Mouse (Mus musculus): ENCODE results near the gene Dmrta1. TPM values are rescaled to one million over a fixed set of nuclear protein-coding genes. Genes with fewer than 3 reads are reported as not detected.
A peak's percentile ranks its signal among the peaks of the same experiment; 100 is the strongest.

The Dmrta1 gene
- polyA plus RNA-seq (2014; fragmentation: Nextera tagmentation; extraction: Ambion mirVana) = 2.0 and 2.3 TPM in 2 replicates

DNA sequence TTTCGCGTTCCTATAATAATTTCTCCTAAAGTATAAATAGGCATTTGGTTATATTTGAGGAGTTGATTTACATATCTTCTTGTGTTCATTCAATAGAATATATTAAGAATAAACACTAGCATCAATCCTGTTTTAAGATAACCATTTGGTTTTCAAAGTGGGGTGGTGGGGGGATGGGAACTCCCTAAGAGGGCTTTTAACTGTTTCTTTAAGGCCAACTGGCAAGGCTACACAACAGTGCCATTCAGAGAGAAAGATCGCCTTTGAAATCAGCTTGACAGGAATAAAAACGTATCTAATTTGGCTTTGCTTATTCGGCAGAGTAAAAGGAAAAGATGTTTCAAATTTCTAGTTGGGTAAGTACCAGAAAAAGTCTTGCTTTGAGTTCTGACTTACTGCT is at the start of gene Dmrta1:
Dmrta1 (plus strand) TSS at position 242 of the 400 bp plus-strand sequence.
- WGBS = 45% methylated on average over 5 of the region's 5 CpGs
- Histone ChIP-seq H3K4me1 (ENCODE audit: control insufficient read depth, insufficient read depth, low read length) (peaks cover 11% of the 10 kb centered on the region; the same call in 1 of the 2 replicates), H3K27ac (ENCODE audit: low read depth, low read length) (no peak within 1 kb of the TSS; the same call in 1 of the 2 replicates), H3K36me3 (ENCODE audit: control insufficient read depth, insufficient read depth, low read length) (no peaks in the 10 kb centered on the region), H3K9ac (ENCODE audit: low read length) (no peak within 1 kb of the TSS), H3K4me2 (no peak within 1 kb of the TSS), H3K9me3 (ENCODE audit: control insufficient read depth, low read length) (no peaks in the 10 kb centered on the region), H3K27me3 (ENCODE audit: control insufficient read depth, insufficient read depth, low read length) (no peaks in the 10 kb centered on the region), H3K4me3 (ENCODE audit: low read depth, low read length) (no peak within 1 kb of the TSS)
- ATAC-seq (ENCODE audit: low FRiP score) = peak; percentile 49; the same call in 1 of the 2 replicates
- DNase-seq (ENCODE audit: low spot score, missing footprints) = no peak

GRCm38 (mm10) chr4:89630374-89631079 is 48.7 kb upstream of the Dmrta1 start:
- Histone ChIP-seq H3K9me3 (ENCODE audit: control insufficient read depth, low read length) (no peaks in the 10 kb centered on the region), H3K9ac (ENCODE audit: low read length) (no peak overlapping the region), H3K27me3 (ENCODE audit: control insufficient read depth, insufficient read depth, low read length) (peaks cover 2% of the 10 kb centered on the region; the same call in 1 of the 2 replicates), H3K36me3 (ENCODE audit: control insufficient read depth, insufficient read depth, low read length) (no peaks in the 10 kb centered on the region), H3K4me2 (no peak overlapping the region), H3K27ac (ENCODE audit: low read depth, low read length) (no peak overlapping the region), H3K4me3 (ENCODE audit: low read depth, low read length) (no peak overlapping the region), H3K4me1 (ENCODE audit: control insufficient read depth, insufficient read depth, low read length) (no peaks in the 10 kb centered on the region)
- ATAC-seq (ENCODE audit: low FRiP score) = no peak
- no peak for DNase-seq (ENCODE audit: low spot score, missing footprints)
- 24% methylated on average over 3 of the region's 3 CpGs for WGBS

DNA sequence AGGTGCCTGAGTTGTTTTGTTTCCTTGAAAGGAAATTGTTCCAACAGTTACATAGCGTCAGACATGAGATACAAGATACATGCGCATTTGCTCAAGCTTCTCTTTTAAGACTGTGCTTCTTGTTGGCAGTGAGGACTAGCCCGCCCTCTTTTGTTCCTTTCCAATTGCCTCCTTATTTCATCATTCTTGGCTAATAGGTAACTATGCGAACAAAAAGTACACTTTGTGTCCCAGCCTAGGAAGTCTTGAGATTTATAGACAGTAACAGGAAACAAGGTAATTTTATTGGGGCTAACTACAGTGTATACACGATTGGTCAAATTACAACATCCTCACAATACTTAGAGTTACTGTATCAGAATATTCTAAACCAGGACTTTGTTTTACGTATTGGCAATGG is 47.7 kb upstream of the Dmrta1 start:
- H3K4me1 ChIP-seq (ENCODE audit: control insufficient read depth, insufficient read depth, low read length) = no peaks in the 10 kb centered on the region
- no peak overlapping the region for H3K4me3 ChIP-seq (ENCODE audit: low read depth, low read length)
- no peak overlapping the region for H3K27ac ChIP-seq (ENCODE audit: low read depth, low read length)
- ATAC-seq (ENCODE audit: low FRiP score) = no peak
- no peak overlapping the region for H3K9ac ChIP-seq (ENCODE audit: low read length)
- 87% methylated on average over 6 of the region's 6 CpGs for WGBS
- no peaks in the 10 kb centered on the region for H3K9me3 ChIP-seq (ENCODE audit: control insufficient read depth, low read length)
- H3K4me2 ChIP-seq = no peak overlapping the region
- H3K36me3 ChIP-seq (ENCODE audit: control insufficient read depth, insufficient read depth, low read length) = no peaks in the 10 kb centered on the region
- H3K27me3 ChIP-seq (ENCODE audit: control insufficient read depth, insufficient read depth, low read length) = peaks cover 2% of the 10 kb centered on the region; the same call in 1 of the 2 replicates
- DNase-seq (ENCODE audit: low spot score, missing footprints) = no peak

DNA sequence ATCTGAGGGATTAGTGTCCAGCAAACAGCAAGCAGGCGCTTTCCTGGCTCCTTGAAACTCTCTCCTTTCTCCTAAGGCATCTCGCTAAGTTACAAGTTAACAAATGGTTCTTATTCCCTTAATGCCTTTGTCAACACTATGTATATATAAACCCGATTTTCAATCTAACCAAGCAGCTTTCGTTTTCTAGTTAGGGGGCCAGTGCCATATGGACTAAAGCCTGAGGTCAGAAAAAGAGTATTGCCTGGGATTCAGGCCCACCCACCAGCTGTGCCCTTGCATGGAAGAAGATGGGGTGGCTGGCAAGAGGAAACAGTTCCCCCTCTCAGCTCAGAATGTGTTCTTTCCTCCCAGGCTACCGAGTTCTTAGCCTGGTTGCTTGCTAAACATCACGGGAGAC is 40.6 kb upstream of the Dmrta1 start:
- WGBS = 8% methylated on average over 6 of the region's 6 CpGs
- no peaks in the 10 kb centered on the region; the same call in 1 of the 2 replicates for H3K4me1 ChIP-seq (ENCODE audit: control insufficient read depth, insufficient read depth, low read length)
- H3K27me3 ChIP-seq (ENCODE audit: control insufficient read depth, insufficient read depth, low read length) = peaks cover 8% of the 10 kb centered on the region
- DNase-seq (ENCODE audit: low spot score, missing footprints) = peak; percentile 90
- H3K4me3 ChIP-seq (ENCODE audit: low read depth, low read length) = no peak overlapping the region
- H3K9me3 ChIP-seq (ENCODE audit: control insufficient read depth, low read length) = no peaks in the 10 kb centered on the region
- no peak overlapping the region for H3K9ac ChIP-seq (ENCODE audit: low read length)
- no peak overlapping the region for H3K4me2 ChIP-seq
- H3K36me3 ChIP-seq (ENCODE audit: control insufficient read depth, insufficient read depth, low read length) = no peaks in the 10 kb centered on the region
- H3K27ac ChIP-seq (ENCODE audit: low read depth, low read length) = no peak overlapping the region
- ATAC-seq (ENCODE audit: low FRiP score) = peak; percentile 69

GRCm38 (mm10) chr4:89644235-89645115 is 34.8 kb upstream of the Dmrta1 start:
- WGBS = 72% methylated on average over 9 of the region's 9 CpGs

GRCm38 (mm10) chr4:89650352-89651311 is 28.6 kb upstream of the Dmrta1 start:
- H3K27ac ChIP-seq (ENCODE audit: low read depth, low read length) = no peak overlapping the region
- no peak overlapping the region for H3K4me2 ChIP-seq
- no peak for DNase-seq (ENCODE audit: low spot score, missing footprints)

More at GRCm38 (mm10) chr4:89644235-89645115, 34.8 kb upstream of the Dmrta1 start:
- DNase-seq (ENCODE audit: low spot score, missing footprints) (no peak), ATAC-seq (ENCODE audit: low FRiP score) (no peak)
- Histone ChIP-seq H3K27me3 (ENCODE audit: control insufficient read depth, insufficient read depth, low read length) (peaks cover 3% of the 10 kb centered on the region; the same call in 1 of the 2 replicates), H3K9ac (ENCODE audit: low read length) (no peak overlapping the region), H3K4me2 (no peak overlapping the region), H3K27ac (ENCODE audit: low read depth, low read length) (no peak overlapping the region), H3K4me1 (ENCODE audit: control insufficient read depth, insufficient read depth, low read length) (peaks cover 2% of the 10 kb centered on the region; the same call in 1 of the 2 replicates), H3K36me3 (ENCODE audit: control insufficient read depth, insufficient read depth, low read length) (no peaks in the 10 kb centered on the region), H3K4me3 (ENCODE audit: low read depth, low read length) (no peak overlapping the region), H3K9me3 (ENCODE audit: control insufficient read depth, low read length) (no peaks in the 10 kb centered on the region)

GRCm38 (mm10) chr4:89651312-89651686 is 27.9 kb upstream of the Dmrta1 start:
- H3K9ac ChIP-seq (ENCODE audit: low read length) = no peak overlapping the region
- no peak overlapping the region for H3K4me3 ChIP-seq (ENCODE audit: low read depth, low read length)
- WGBS = 28% methylated on average over 2 of the region's 2 CpGs
- no peaks in the 10 kb centered on the region for H3K9me3 ChIP-seq (ENCODE audit: control insufficient read depth, low read length)
- H3K27me3 ChIP-seq (ENCODE audit: control insufficient read depth, insufficient read depth, low read length) = no peaks in the 10 kb centered on the region
- no peak overlapping the region for H3K27ac ChIP-seq (ENCODE audit: low read depth, low read length)
- DNase-seq (ENCODE audit: low spot score, missing footprints) (no peak), ATAC-seq (ENCODE audit: low FRiP score) (peak; percentile 15; the same call in 1 of the 2 replicates)
- H3K4me1 ChIP-seq (ENCODE audit: control insufficient read depth, insufficient read depth, low read length) = peaks cover 3% of the 10 kb centered on the region; the same call in 1 of the 2 replicates
- no peak overlapping the region for H3K4me2 ChIP-seq
- no peaks in the 10 kb centered on the region for H3K36me3 ChIP-seq (ENCODE audit: control insufficient read depth, insufficient read depth, low read length)

More at GRCm38 (mm10) chr4:89650352-89651311, 28.6 kb upstream of the Dmrta1 start:
- H3K9me3 ChIP-seq (ENCODE audit: control insufficient read depth, low read length) = no peaks in the 10 kb centered on the region
- H3K27me3 ChIP-seq (ENCODE audit: control insufficient read depth, insufficient read depth, low read length) = no peaks in the 10 kb centered on the region
- H3K4me3 ChIP-seq (ENCODE audit: low read depth, low read length) = no peak overlapping the region
- H3K4me1 ChIP-seq (ENCODE audit: control insufficient read depth, insufficient read depth, low read length) = peaks cover 3% of the 10 kb centered on the region; the same call in 1 of the 2 replicates
- 45% methylated on average over 20 of the region's 20 CpGs for WGBS
- H3K36me3 ChIP-seq (ENCODE audit: control insufficient read depth, insufficient read depth, low read length) = no peaks in the 10 kb centered on the region
- ATAC-seq (ENCODE audit: low FRiP score) = peak; percentile 54; the same call in 1 of the 2 replicates
- H3K9ac ChIP-seq (ENCODE audit: low read length) = no peak overlapping the region

GRCm38 (mm10) chr4:89651779-89652178 is 27.5 kb upstream of the Dmrta1 start:
- no peak overlapping the region for H3K4me2 ChIP-seq
- H3K36me3 ChIP-seq (ENCODE audit: control insufficient read depth, insufficient read depth, low read length) = no peaks in the 10 kb centered on the region
- 81% methylated on average over 1 of the region's 1 CpGs for WGBS
- H3K4me1 ChIP-seq (ENCODE audit: control insufficient read depth, insufficient read depth, low read length) = 0 out of 2 replicates have a peak, but pooled peaks cover 3% of the 10 kb centered on the region
- H3K27me3 ChIP-seq (ENCODE audit: control insufficient read depth, insufficient read depth, low read length) = no peaks in the 10 kb centered on the region
- H3K9me3 ChIP-seq (ENCODE audit: control insufficient read depth, low read length) = no peaks in the 10 kb centered on the region
- H3K27ac ChIP-seq (ENCODE audit: low read depth, low read length) = no peak overlapping the region
- no peak for ATAC-seq (ENCODE audit: low FRiP score)
- no peak overlapping the region for H3K9ac ChIP-seq (ENCODE audit: low read length)
- no peak overlapping the region for H3K4me3 ChIP-seq (ENCODE audit: low read depth, low read length)
- DNase-seq (ENCODE audit: low spot score, missing footprints) = no peak

Data from midbrain, embryonic 11.5 days (tissue).